Mouse (Mus musculus): ENCODE measurements around the gene Olfr1184. TPM values are rescaled to one million over a fixed set of nuclear protein-coding genes. Genes with fewer than 3 reads are reported as not detected.

Olfr1184 gene
- not detected in 4 replicates for total RNA-seq (2023)

GRCm38 (mm10) chr2:88483298-88483697 lies at the start of gene Olfr1184:
Gene Olfr1184 (plus strand): TSS chr2:88483598.

GRCm38 (mm10) chr2:88449031-88449430 lies 34.4 kb upstream of the Olfr1184 start, which contains the start of gene Gm13757:
Gene Gm13757 (minus strand): TSS chr2:88449131.

GRCm38 (mm10) chr2:88454567-88454966 lies 28.8 kb upstream of the Olfr1184 start, which contains the start of gene Olfr1183:
Gene Olfr1183 (plus strand): TSS chr2:88454867.

DNA sequence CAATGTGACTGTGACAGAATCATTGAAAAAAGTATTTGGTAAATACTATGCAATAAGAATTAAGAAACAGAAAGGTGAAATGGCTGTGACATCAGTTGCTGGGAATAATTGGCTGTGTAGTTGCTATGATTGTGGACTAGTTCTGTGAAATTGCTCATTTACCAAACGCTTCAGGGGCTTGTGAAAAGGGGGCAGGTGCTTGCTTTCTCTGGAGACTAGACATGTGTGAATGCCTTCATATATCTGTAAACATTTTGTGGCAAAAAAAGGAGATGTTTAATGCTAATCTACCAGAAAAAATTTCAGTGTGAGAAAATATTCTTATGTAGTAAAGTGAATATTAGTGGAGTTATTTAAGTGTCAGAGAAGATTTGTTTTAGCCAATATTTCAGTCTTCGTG lies 9.6 kb downstream of the Olfr1184 start, which contains the start of gene Olfr1185-ps1:
TSS of gene Olfr1185-ps1 (plus strand) at position 301 of the 400 bp plus-strand sequence.

GRCm38 (mm10) chr2:88518251-88518650 lies 34.9 kb downstream of the Olfr1184 start, which contains the start of gene Olfr1186:
Gene Olfr1186 (plus strand): TSS chr2:88518551.

Other genes starting within 250 kb of the Olfr1184 start
- not detected in 4 replicates for gene Olfr1173, start 203.7 kb upstream of the Olfr1184 start, total RNA-seq (2023)
- gene Olfr1174-ps, start 168.5 kb upstream of the Olfr1184 start, total RNA-seq (2023), result not detected in 4 replicates
- not detected in 4 replicates for gene Olfr1175-ps, start 156.4 kb upstream of the Olfr1184 start, total RNA-seq (2023)
- not detected in 4 replicates for gene Olfr1176, start 146.9 kb upstream of the Olfr1184 start, total RNA-seq (2023)
- not detected in 4 replicates for gene Olfr1177-ps, start 137.1 kb upstream of the Olfr1184 start, total RNA-seq (2023)
- gene Olfr1178, start 96.5 kb upstream of the Olfr1184 start, total RNA-seq (2023), result not detected in 4 replicates
- gene Olfr1179, start 77.1 kb upstream of the Olfr1184 start, total RNA-seq (2023), result not detected in 4 replicates
- gene Olfr1180, start 64.4 kb upstream of the Olfr1184 start, total RNA-seq (2023), result not detected in 4 replicates
- not detected in 4 replicates for gene Olfr1181, start 57.4 kb upstream of the Olfr1184 start, total RNA-seq (2023)
- not detected in 4 replicates for gene Gm13757, start 34.5 kb upstream of the Olfr1184 start, total RNA-seq (2023)
- not detected in 4 replicates for gene Olfr1183, start 28.7 kb upstream of the Olfr1184 start, total RNA-seq (2023)
- gene Olfr1185-ps1, start 9.7 kb downstream of the Olfr1184 start, total RNA-seq (2023), result not detected in 4 replicates
- gene Olfr1186, start 35.0 kb downstream of the Olfr1184 start, total RNA-seq (2023), result not detected in 4 replicates
- gene Olfr1188, start 73.3 kb downstream of the Olfr1184 start, total RNA-seq (2023), result not detected in 4 replicates
- gene Olfr1189, start 102.9 kb downstream of the Olfr1184 start, total RNA-seq (2023), result not detected in 4 replicates
- gene Olfr1191-ps1, start 156.9 kb downstream of the Olfr1184 start, total RNA-seq (2023), result 0.09 to 0.20 TPM in 2 of 4 replicates, not detected in the others
- gene Olfr1192-ps1, start 164.9 kb downstream of the Olfr1184 start, total RNA-seq (2023), result not detected in 4 replicates
- not detected in 4 replicates for gene Olfr1193, start 192.0 kb downstream of the Olfr1184 start, total RNA-seq (2023)
- gene Olfr1195, start 205.6 kb downstream of the Olfr1184 start, total RNA-seq (2023), result not detected in 4 replicates
- not detected in 4 replicates for gene Olfr1196, start 221.0 kb downstream of the Olfr1184 start, total RNA-seq (2023)
- not detected in 4 replicates for gene Olfr1197, start 248.8 kb downstream of the Olfr1184 start, total RNA-seq (2023)